Mouse (Mus musculus) neural tube, embryonic 10.5 days (tissue): Measurements from ENCODE around the gene Cdkl2.
A peak's percentile ranks its signal among the peaks of the same experiment; 100 is the strongest.

ENCODE experiments used
- DNase-seq: peaks from one replicate; pipeline ENCODE4 v3.0.0-alpha.2; 2017; ENCODE audit warnings: low spot score; ENCODE audit errors: extremely low spot score

Gene Cdkl2

GRCm38 (mm10) chr5:91994546-91994945 is 49.1 kb downstream of the Cdkl2 start:
- DNase-seq: no peak

GRCm38 (mm10) chr5:91993061-91993460 is 50.6 kb downstream of the Cdkl2 start:
- no peak for DNase-seq

GRCm38 (mm10) chr5:91991191-91991937 is 52.3 kb downstream of the Cdkl2 start:
- no peak for DNase-seq

GRCm38 (mm10) chr5:91989261-91989660 is 54.4 kb downstream of the Cdkl2 start:
- no peak for DNase-seq

GRCm38 (mm10) chr5:91987799-91988198 is 55.9 kb downstream of the Cdkl2 start:
- no peak for DNase-seq

GRCm38 (mm10) chr5:91987236-91987635 is 56.4 kb downstream of the Cdkl2 start, which contains the start of gene Odaph:
Gene Odaph (plus strand): TSS chr5:91987475.
- DNase-seq: no peak

GRCm38 (mm10) chr5:91985721-91986120 is 58.0 kb downstream of the Cdkl2 start:
- no peak for DNase-seq

GRCm38 (mm10) chr5:91983490-91983889 is 60.2 kb downstream of the Cdkl2 start:
- DNase-seq: no peak

- no peak for DNase-seq
These were observed 62.4 kb downstream of the Cdkl2 start for GRCm38 (mm10) chr5:91981176-91981840.

GRCm38 (mm10) chr5:91977397-91977770 is 66.3 kb downstream of the Cdkl2 start:
- DNase-seq: no peak

GRCm38 (mm10) chr5:91976566-91977396 is 66.9 kb downstream of the Cdkl2 start:
- no peak for DNase-seq

GRCm38 (mm10) chr5:91975758-91976157 is 67.9 kb downstream of the Cdkl2 start:
- DNase-seq: no peak

- no peak for DNase-seq
These were observed 69.7 kb downstream of the Cdkl2 start for GRCm38 (mm10) chr5:91974002-91974401.

- DNase-seq: no peak
These were observed 71.6 kb downstream of the Cdkl2 start for GRCm38 (mm10) chr5:91972046-91972445.

- DNase-seq: peak; percentile 96
These were observed 80.8 kb downstream of the Cdkl2 start, which contains the start of gene Rchy1 for GRCm38 (mm10) chr5:91962639-91963440. Gene Rchy1 (minus strand): TSS chr5:91963068.

GRCm38 (mm10) chr5:91962259-91962638 is 81.4 kb downstream of the Cdkl2 start:
- DNase-seq: no peak

GRCm38 (mm10) chr5:91961370-91961769 is 82.3 kb downstream of the Cdkl2 start:
- no peak for DNase-seq

- DNase-seq: no peak
These were observed 83.0 kb downstream of the Cdkl2 start for GRCm38 (mm10) chr5:91960606-91961254.

GRCm38 (mm10) chr5:91959986-91960385 is 83.7 kb downstream of the Cdkl2 start:
- DNase-seq: no peak

- DNase-seq: no peak
These were observed 84.6 kb downstream of the Cdkl2 start for GRCm38 (mm10) chr5:91959096-91959495.
